9 mouse cellular contexts compared by ENCODE assay signal in the genomic region with DNA sequence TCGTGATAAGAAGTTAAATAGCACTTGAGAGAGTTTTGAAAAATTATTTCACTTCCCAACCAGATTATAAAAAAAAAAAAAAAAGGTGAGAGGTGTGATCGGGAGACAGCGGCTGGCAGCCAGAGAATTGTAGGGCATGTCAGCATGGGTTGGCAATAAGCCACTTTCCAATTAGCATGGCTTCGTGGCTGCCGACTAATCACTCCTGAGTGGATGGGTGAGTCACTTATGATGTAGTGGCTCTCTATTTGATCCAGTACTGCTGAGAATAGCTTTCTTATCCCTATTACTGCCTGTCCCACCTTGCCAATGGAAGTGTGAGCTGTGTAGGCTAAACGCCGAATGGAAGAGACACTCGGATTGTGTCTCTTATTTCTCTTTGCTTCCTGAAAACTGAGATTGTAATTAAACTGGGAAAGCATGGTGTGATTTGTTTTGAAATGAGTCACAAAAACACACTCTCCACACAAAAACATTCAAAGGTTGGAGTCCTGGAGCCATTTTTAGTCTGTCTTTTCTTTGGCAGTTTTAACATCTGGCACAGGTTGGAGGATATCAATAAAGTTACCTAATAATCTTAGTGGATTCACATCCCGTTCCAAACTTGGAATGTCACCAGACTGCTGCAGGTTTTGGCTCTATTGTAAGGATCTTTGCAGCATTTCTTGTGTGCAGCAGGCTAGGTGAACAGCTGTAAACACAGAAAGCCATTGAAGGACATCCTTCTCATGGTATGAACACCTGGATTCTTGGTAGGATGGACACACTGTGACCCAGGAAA.
DNase-seq lines count a peak whose midpoint lies in the region; ATAC-seq lines count a peak whose summit lies in the region.
"Had no signal": no experiment of that assay in that cellular context is flagged by ENCODE, and none has a peak within 500 bp of the region (broad histone marks: within the 10 kb centered on the region; RNA-seq: fewer than 3 reads in every experiment).

No protein-coding gene starts in this region.

- no peaks in the 10 kb centered on the region for H3K27me3 ChIP-seq in embryonic facial prominence, embryonic 14.5 days (replicated peaks; ENCODE audit: control insufficient read depth, insufficient read depth, low read length)
- H3K27me3 ChIP-seq in embryonic facial prominence, embryonic 10.5 days (replicated peaks; ENCODE audit: low read depth, poor library complexity, severe bottlenecking) = no peaks in the 10 kb centered on the region
- no peaks in the 10 kb centered on the region for H3K27me3 ChIP-seq in neural tube, embryonic 13.5 days
- H3K27me3 ChIP-seq in neural tube, embryonic 15.5 days (replicated peaks) = no peaks in the 10 kb centered on the region
- no peaks in the 10 kb centered on the region for H3K27me3 ChIP-seq in heart, embryonic 10.5 days (ENCODE audit: insufficient read depth, poor library complexity, severe bottlenecking)
- H3K27me3 ChIP-seq: kidney, embryonic 15.5 days had no signal

- DNase-seq in embryonic facial prominence, embryonic 14.5 days (ENCODE audit: low spot score) = peak; percentile 71
- no peak for DNase-seq in embryonic facial prominence, embryonic 10.5 days (ENCODE audit: low spot score)
- DNase-seq in heart, embryonic 10.5 days (ENCODE audit: low spot score) = no peak
- DNase-seq in retina, postnatal 7 days (ENCODE audit: low read depth, low spot score) = peak; percentile 59
- no peak for DNase-seq in thymus, postnatal 25 days

- no peaks in the 10 kb centered on the region for H3K9me3 ChIP-seq in embryonic facial prominence, embryonic 14.5 days (ENCODE audit: control insufficient read depth, low read length)
- no peaks in the 10 kb centered on the region for H3K9me3 ChIP-seq in embryonic facial prominence, embryonic 10.5 days
- no peaks in the 10 kb centered on the region for H3K9me3 ChIP-seq in neural tube, embryonic 13.5 days
- no peaks in the 10 kb centered on the region for H3K9me3 ChIP-seq in neural tube, embryonic 15.5 days (replicated peaks)
- H3K9me3 ChIP-seq in heart, embryonic 10.5 days = no peaks in the 10 kb centered on the region
- H3K9me3 ChIP-seq: kidney, embryonic 15.5 days had no signal

- peaks cover 7% of the 10 kb centered on the region for H3K4me1 ChIP-seq in embryonic facial prominence, embryonic 14.5 days (ENCODE audit: control insufficient read depth, insufficient read depth, low read length)
- peaks cover 23% of the 10 kb centered on the region for H3K4me1 ChIP-seq in embryonic facial prominence, embryonic 10.5 days
- H3K4me1 ChIP-seq in neural tube, embryonic 13.5 days (replicated peaks) = peaks cover 42% of the 10 kb centered on the region
- peaks cover 35% of the 10 kb centered on the region for H3K4me1 ChIP-seq in neural tube, embryonic 15.5 days
- peaks cover 34% of the 10 kb centered on the region for H3K4me1 ChIP-seq in heart, embryonic 10.5 days

- H3K36me3 ChIP-seq in embryonic facial prominence, embryonic 14.5 days (ENCODE audit: control insufficient read depth, insufficient read depth, low read length) = no peaks in the 10 kb centered on the region
- H3K36me3 ChIP-seq in embryonic facial prominence, embryonic 10.5 days (replicated peaks) = peaks cover 24% of the 10 kb centered on the region
- no peaks in the 10 kb centered on the region for H3K36me3 ChIP-seq in neural tube, embryonic 13.5 days
- no peaks in the 10 kb centered on the region for H3K36me3 ChIP-seq in neural tube, embryonic 15.5 days
- 0 out of 2 replicates have a peak, but pooled peaks cover 3% of the 10 kb centered on the region for H3K36me3 ChIP-seq in heart, embryonic 10.5 days
- H3K36me3 ChIP-seq: kidney, embryonic 15.5 days had no signal

- no peak overlapping the region for H3K4me2 ChIP-seq in embryonic facial prominence, embryonic 14.5 days (ENCODE audit: low read depth, low read length)
- H3K4me2 ChIP-seq in neural tube, embryonic 13.5 days = no peak overlapping the region
- H3K4me2 ChIP-seq in neural tube, embryonic 15.5 days = no peak overlapping the region
- H3K4me2 ChIP-seq: kidney, embryonic 15.5 days had no signal

- H3K9ac ChIP-seq in embryonic facial prominence, embryonic 14.5 days (ENCODE audit: low read depth, low read length) = no peak overlapping the region
- no peak overlapping the region for H3K9ac ChIP-seq in neural tube, embryonic 13.5 days
- H3K9ac ChIP-seq in neural tube, embryonic 15.5 days (replicated peaks) = no peak overlapping the region
- H3K9ac ChIP-seq: kidney, embryonic 15.5 days had no signal

- no peak overlapping the region for H3K27ac ChIP-seq in embryonic facial prominence, embryonic 14.5 days (replicated peaks; ENCODE audit: low read depth, low read length)
- no peak overlapping the region for H3K27ac ChIP-seq in embryonic facial prominence, embryonic 10.5 days (replicated peaks)
- peak overlapping the region; percentile 54 for H3K27ac ChIP-seq in neural tube, embryonic 13.5 days (replicated peaks)
- H3K27ac ChIP-seq in neural tube, embryonic 15.5 days (replicated peaks) = no peak overlapping the region; the same call in 1 of the 2 replicates
- 0 out of 2 replicates have a peak overlapping the region, but pooled peaks have one; percentile 11 for H3K27ac ChIP-seq in heart, embryonic 10.5 days
- H3K27ac ChIP-seq: kidney, embryonic 15.5 days had no signal

- no peak overlapping the region for H3K4me3 ChIP-seq in embryonic facial prominence, embryonic 14.5 days (ENCODE audit: low read depth, low read length)
- H3K4me3 ChIP-seq in embryonic facial prominence, embryonic 10.5 days = no peak overlapping the region
- H3K4me3 ChIP-seq in neural tube, embryonic 13.5 days = no peak overlapping the region
- no peak overlapping the region for H3K4me3 ChIP-seq in neural tube, embryonic 15.5 days (replicated peaks)
- no peak overlapping the region for H3K4me3 ChIP-seq in heart, embryonic 10.5 days
- H3K4me3 ChIP-seq: kidney, embryonic 15.5 days had no signal

- ATAC-seq in embryonic facial prominence, embryonic 14.5 days (ENCODE audit: low read depth) = peak; percentile 65
- ATAC-seq in neural tube, embryonic 13.5 days (ENCODE audit: low read depth) = peak; percentile 30; the same call in 1 of the 2 replicates
- no peak for ATAC-seq in neural tube, embryonic 15.5 days (ENCODE audit: low FRiP score)
- ATAC-seq in erythroblast, adult 5-6 weeks (replicated peaks; ENCODE audit: low FRiP score, poor library complexity, severe bottlenecking) = no peak

- 56% methylated on average over 9 of the region's 9 CpGs for WGBS in embryonic facial prominence, embryonic 14.5 days
- 79% methylated on average over 9 of the region's 9 CpGs for WGBS in embryonic facial prominence, embryonic 10.5 days
- WGBS in neural tube, embryonic 13.5 days = 56% methylated on average over 9 of the region's 9 CpGs
- 47% methylated on average over 9 of the region's 9 CpGs for WGBS in neural tube, embryonic 15.5 days
- WGBS in heart, embryonic 10.5 days = 57% methylated on average over 9 of the region's 9 CpGs

Comparison
In these comparisons a context has a peak if more than half of its experiments do, and no peak if none do; other contexts are left out.
1. ATAC-seq: peak in embryonic facial prominence, embryonic 14.5 days (single experiment) and neural tube, embryonic 13.5 days (single experiment); none in neural tube, embryonic 15.5 days (single experiment) and erythroblast, adult 5-6 weeks (single experiment).
2. DNase-seq: peak in embryonic facial prominence, embryonic 14.5 days (single experiment) and retina, postnatal 7 days (single experiment); none in embryonic facial prominence, embryonic 10.5 days (single experiment), heart, embryonic 10.5 days (single experiment) and thymus, postnatal 25 days (single experiment).
3. H3K27ac ChIP-seq: peak in neural tube, embryonic 13.5 days (single experiment) and heart, embryonic 10.5 days (single experiment); none in embryonic facial prominence, embryonic 14.5 days (single experiment), embryonic facial prominence, embryonic 10.5 days (single experiment) and neural tube, embryonic 15.5 days (single experiment).